Comparison of ENCODE assay signal across 20 mouse cellular contexts in the genomic region with DNA sequence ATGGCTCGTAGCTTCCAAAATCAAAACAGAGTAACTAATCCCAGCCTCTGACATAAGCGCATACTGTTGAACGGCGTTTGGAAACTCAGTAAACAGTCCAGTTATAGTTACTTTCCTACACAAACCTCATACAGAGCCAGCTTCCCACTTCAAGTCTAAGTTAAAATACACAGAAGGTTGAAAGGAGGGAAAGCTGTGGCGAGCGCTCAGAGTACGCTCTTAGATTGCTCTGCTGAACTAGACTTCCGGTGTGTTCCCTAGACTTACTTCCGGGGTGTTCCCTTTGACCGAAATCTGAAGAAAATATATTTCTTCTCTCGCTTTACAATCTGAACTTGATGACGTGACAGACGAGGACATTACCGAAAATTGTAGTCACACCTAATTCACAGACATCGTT. TPM values are rescaled to one million over a fixed set of nuclear protein-coding genes. Genes with fewer than 3 reads are reported as not detected.
"Had no signal": no experiment of that assay in that cellular context is flagged by ENCODE, and none has a peak within 500 bp of the region (broad histone marks: within the 10 kb centered on the region; RNA-seq: fewer than 3 reads in every experiment).

No protein-coding gene starts in this region.

- H3K4me1 ChIP-seq: midbrain, embryonic 10.5 days; midbrain, embryonic 15.5 days; neural tube, embryonic 13.5 days; stomach, embryonic 15.5 days had no signal

- H3K27me3 ChIP-seq: midbrain, embryonic 15.5 days; neural tube, embryonic 13.5 days; stomach, embryonic 15.5 days had no signal

- H3K9me3 ChIP-seq: midbrain, embryonic 15.5 days; neural tube, embryonic 13.5 days; stomach, embryonic 15.5 days had no signal

- H3K27ac ChIP-seq: kidney, postnatal 0 days; liver, embryonic 14.5 days; midbrain, embryonic 10.5 days; midbrain, embryonic 15.5 days; neural tube, embryonic 13.5 days; stomach, embryonic 15.5 days had no signal

- DNase-seq: kidney, adult 11 months; kidney, adult 9 months; kidney, postnatal 36 days; layer of hippocampus, adult 9-11 months; layer of hippocampus, postnatal 36 days; left cerebral cortex, postnatal 4 days; lung, postnatal 14 days; retina, postnatal 1 day; right cerebral cortex, postnatal 4 days; spleen, adult 18-20 months; thymus, postnatal 4 days had no signal

- ATAC-seq: midbrain, embryonic 15.5 days had no signal

- H3K36me3 ChIP-seq: midbrain, embryonic 15.5 days; stomach, embryonic 15.5 days had no signal

- H3K4me2 ChIP-seq: midbrain, embryonic 15.5 days; neural tube, embryonic 13.5 days; stomach, embryonic 15.5 days had no signal

- H3K9ac ChIP-seq: liver, embryonic 14.5 days; midbrain, embryonic 15.5 days; neural tube, embryonic 13.5 days; stomach, embryonic 15.5 days had no signal

- H3K4me3 ChIP-seq: midbrain, embryonic 10.5 days; midbrain, embryonic 15.5 days; neural tube, embryonic 13.5 days; stomach, embryonic 15.5 days had no signal

RNA-seq across cellular contexts. Expression of gene Pou3f3, which starts 44.1 kb away (rescaled TPM):
- total RNA-seq: liver, adult 2 months; megakaryocyte, adult 5-6 weeks; monocyte, adult 5-6 weeks had no signal
- polyA plus RNA-seq: liver, adult 2 months had no signal
